Mouse (Mus musculus) small intestine, adult 2 months (tissue): ENCODE results near the gene Sp2. TPM values are rescaled to one million over a fixed set of nuclear protein-coding genes. Genes with fewer than 3 reads are reported as not detected.

Source experiments
- H3K27ac ChIP-seq: fragments of 200-500 bp; 2 replicates; pipeline ENCODE4 v1.5.1; 2012; ENCODE audit warnings: low read depth, low read length, control low read depth, inconsistent platforms; ENCODE audit not compliant: insufficient read depth
- H3K27me3 ChIP-seq: fragments of 200-500 bp; 2 replicates; pipeline ENCODE4 v1.6.1; 2012; ENCODE audit warnings: mild to moderate bottlenecking, moderate library complexity, low read length, inconsistent platforms; ENCODE audit not compliant: control insufficient read depth, insufficient read depth
- H3K36me3 ChIP-seq: fragments of 200-500 bp; 2 replicates; pipeline ENCODE4 v1.6.1; 2012; ENCODE audit warnings: mild to moderate bottlenecking, low read length, control low read depth, inconsistent platforms; ENCODE audit not compliant: control insufficient read depth, insufficient read depth
- H3K4me1 ChIP-seq: fragments of 200-500 bp; 2 replicates; pipeline ENCODE4 v1.6.1; 2012; ENCODE audit warnings: low read length, inconsistent platforms, mixed read lengths; ENCODE audit not compliant: control insufficient read depth, insufficient read depth, insufficient read length
- H3K4me3 ChIP-seq: fragments of 200-500 bp; 2 replicates; pipeline ENCODE4 v1.5.1; 2012; ENCODE audit warnings: low read depth, mild to moderate bottlenecking, control low read depth, inconsistent platforms, low read length, moderate library complexity
- CTCF ChIP-seq: fragments of 200-500 bp; IDR thresholded peaks from 2 replicates; pipeline ENCODE4 v1.5.1; 2012; ENCODE audit warnings: low read depth, mild to moderate bottlenecking, control low read depth, inconsistent platforms, low read length, moderate library complexity, mixed read lengths; ENCODE audit not compliant: insufficient replicate concordance, insufficient read length; ENCODE audit errors: extremely low read depth
- POLR2A ChIP-seq: fragments of 200-500 bp; IDR thresholded peaks from 2 replicates; pipeline ENCODE4 v1.6.1; 2012; ENCODE audit warnings: low read depth, mild to moderate bottlenecking, control low read depth, inconsistent platforms, low read length, moderate library complexity
- WGBS: fragments of 180-500 bp; shearing (Covaris S2); methylation state at CpG from one replicate; pipeline ENCODE4 v1.1.7; 2018; 5-methylcytosine and 5-hydroxymethylcytosine counted together
- polyA plus RNA-seq: library from polyadenylated mRNA; depleted of rRNA; stranded (reverse); fragments of >200 nt; gene quantifications from 2 replicates; pipeline ENCODE4 v1.2.3, GENCODE M21; 2012

Gene Sp2
- polyA plus RNA-seq, 1 experiment = 20.1 TPM

GRCm38 (mm10) chr11:96992722-96993311 lies 10.1 kb upstream of the Sp2 start:
- H3K4me1 ChIP-seq = peaks cover 18% of the 10 kb centered on the region
- TF ChIP-seq POLR2A = no peak
- no peak for TF ChIP-seq CTCF
- no peak overlapping the region for H3K4me3 ChIP-seq
- H3K27me3 ChIP-seq = peaks cover 9% of the 10 kb centered on the region
- H3K27ac ChIP-seq = peak overlapping the region; percentile 55
- 48% methylated on average over 8 of the region's 8 CpGs for WGBS
- no peaks in the 10 kb centered on the region for H3K36me3 ChIP-seq

DNA sequence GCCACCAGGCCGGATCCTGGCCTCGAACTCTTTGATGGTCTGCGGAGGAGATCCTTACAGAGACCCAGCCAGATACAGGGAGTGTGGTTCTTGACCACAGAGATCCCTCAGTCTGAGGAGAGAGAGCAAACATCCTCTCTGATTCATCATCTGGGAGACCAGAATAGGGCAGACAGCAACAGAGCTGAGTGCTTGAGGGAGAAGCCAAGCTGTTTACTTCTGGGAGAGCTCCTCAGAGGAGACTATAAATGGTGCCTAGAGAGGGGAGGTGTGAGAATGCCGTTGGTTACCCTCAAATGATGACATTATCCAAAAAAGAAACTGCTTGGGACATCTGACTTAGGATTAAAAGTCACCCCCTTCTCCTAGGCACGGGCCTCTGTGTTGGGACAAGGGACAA lies 8.7 kb upstream of the Sp2 start:
- H3K27ac ChIP-seq = no peak overlapping the region
- 62% methylated on average over 5 of the region's 5 CpGs for WGBS

GRCm38 (mm10) chr11:96987873-96988655 lies 5.3 kb upstream of the Sp2 start:
- 6% methylated on average over 31 of the region's 31 CpGs for WGBS
- Histone ChIP-seq H3K27ac (peak overlapping the region; percentile 70), H3K4me3 (peak overlapping the region; percentile 41), H3K36me3 (no peaks in the 10 kb centered on the region), H3K4me1 (peaks cover 11% of the 10 kb centered on the region), H3K27me3 (no peaks in the 10 kb centered on the region; the same call in 1 of the 2 replicates)
- TF ChIP-seq CTCF (no peak), POLR2A (no peak; the same call in 1 of the 2 replicates)

More for the DNA sequence above, 8.7 kb upstream of the Sp2 start:
- Histone ChIP-seq H3K27me3 (peaks cover 4% of the 10 kb centered on the region; the same call in 1 of the 2 replicates), H3K4me3 (no peak overlapping the region), H3K4me1 (peaks cover 11% of the 10 kb centered on the region), H3K36me3 (no peaks in the 10 kb centered on the region)
- TF ChIP-seq CTCF (no peak), POLR2A (no peak)

DNA sequence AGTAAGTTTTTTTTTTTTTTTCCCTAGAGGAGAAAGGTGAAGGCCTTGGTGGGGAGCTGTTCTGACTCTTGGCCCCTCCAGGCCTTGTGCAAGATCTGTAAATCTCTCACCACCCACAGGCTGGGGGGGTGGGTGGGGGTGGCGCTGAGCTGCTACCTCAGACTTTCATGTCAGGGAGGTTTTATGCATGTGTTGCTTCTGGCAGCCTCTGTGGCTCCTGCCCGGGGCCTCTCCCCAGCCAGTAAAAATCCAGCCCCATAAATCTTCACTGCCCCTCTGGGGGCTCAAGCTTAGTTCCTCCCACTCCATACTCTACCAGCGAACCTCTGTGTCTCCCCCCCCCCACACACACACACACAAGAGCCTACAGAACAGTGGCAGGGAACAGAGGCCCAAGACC lies 3.7 kb upstream of the Sp2 start:
- 55% methylated on average over 3 of the region's 3 CpGs for WGBS
- Histone ChIP-seq H3K27me3 (no peaks in the 10 kb centered on the region), H3K4me3 (no peak overlapping the region), H3K4me1 (peaks cover 12% of the 10 kb centered on the region), H3K27ac (no peak overlapping the region), H3K36me3 (no peaks in the 10 kb centered on the region)
- TF ChIP-seq CTCF (no peak), POLR2A (no peak)

DNA sequence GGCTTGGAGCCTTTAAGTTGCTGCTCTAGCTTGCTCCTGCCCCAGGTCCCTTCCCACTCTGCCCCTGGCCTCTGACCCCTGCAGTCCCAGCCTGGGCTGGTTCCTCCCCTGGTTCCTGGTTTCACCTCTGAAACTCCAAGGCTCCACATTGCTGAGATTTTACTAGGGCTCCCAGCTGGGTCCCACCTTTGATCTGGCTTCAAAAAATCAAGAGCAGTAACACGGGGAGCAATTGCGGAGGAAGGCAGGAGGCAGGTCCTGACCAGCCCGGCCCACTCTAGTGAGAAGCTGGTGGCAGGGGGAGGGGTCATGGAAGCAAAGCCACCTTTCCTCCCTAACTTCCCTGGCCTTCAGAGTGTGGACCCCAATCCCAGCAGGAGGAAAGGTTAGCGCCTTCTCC lies 2.1 kb upstream of the Sp2 start:
- 41% methylated on average over 4 of the region's 4 CpGs for WGBS
- Histone ChIP-seq H3K27ac (no peak overlapping the region), H3K4me1 (peaks cover 12% of the 10 kb centered on the region), H3K4me3 (no peak overlapping the region), H3K36me3 (no peaks in the 10 kb centered on the region), H3K27me3 (no peaks in the 10 kb centered on the region)
- no peak for TF ChIP-seq CTCF
- no peak for TF ChIP-seq POLR2A

DNA sequence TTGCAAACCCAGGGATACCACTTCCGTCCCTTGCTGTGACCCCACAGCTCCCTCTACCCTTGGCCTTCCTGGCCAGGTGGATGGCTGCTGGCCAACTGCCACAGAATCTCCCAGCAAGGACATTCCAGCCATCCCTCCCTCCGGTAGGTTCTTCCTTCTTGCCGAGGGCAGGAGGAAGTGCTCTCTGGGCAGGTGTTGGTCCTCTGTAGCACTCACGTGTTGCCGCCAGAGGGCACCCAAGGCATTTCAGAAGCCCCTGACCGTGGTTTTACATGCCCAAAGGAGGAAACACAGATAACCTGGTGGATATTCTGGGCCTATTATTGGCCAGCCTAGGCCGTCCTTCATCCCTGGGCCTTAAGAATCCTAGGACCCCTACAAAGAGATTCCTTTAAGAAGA lies 404 bp downstream of the Sp2 start:
- peak; percentile 94 for TF ChIP-seq CTCF
- no peak for TF ChIP-seq POLR2A
- under 1% methylated on average over 7 of the region's 7 CpGs for WGBS
- Histone ChIP-seq H3K27me3 (no peaks in the 10 kb centered on the region), H3K36me3 (no peaks in the 10 kb centered on the region), H3K27ac (no peak overlapping the region), H3K4me3 (no peak overlapping the region), H3K4me1 (peaks cover 6% of the 10 kb centered on the region)

- 72% methylated on average over 15 of the region's 15 CpGs for WGBS
- H3K4me1 ChIP-seq = peaks cover 5% of the 10 kb centered on the region
Observed at GRCm38 (mm10) chr11:96981461-96981860, 1.3 kb downstream of the Sp2 start.

More at GRCm38 (mm10) chr11:96981461-96981860, 1.3 kb downstream of the Sp2 start:
- no peak overlapping the region for H3K4me3 ChIP-seq
- H3K36me3 ChIP-seq = no peaks in the 10 kb centered on the region
- no peak overlapping the region for H3K27ac ChIP-seq
- no peaks in the 10 kb centered on the region for H3K27me3 ChIP-seq
- TF ChIP-seq CTCF = no peak
- TF ChIP-seq POLR2A = no peak
